Mouse (Mus musculus) brain, embryonic 14.5 days (tissue): ENCODE results near the gene Mvb12a.
"Not testable (repeated sequence)": the region's sequence is repeated elsewhere in the genome, so short reads cannot be mapped to it uniquely, and the experiment has no call there.

Source experiments
- CTCF ChIP-seq: fragments of 200-500 bp; IDR thresholded peaks from 2 replicates; pipeline ENCODE4 v1.5.1; 2012; ENCODE audit warnings: inconsistent platforms, mild to moderate bottlenecking, moderate library complexity, borderline replicate concordance; ENCODE audit not compliant: insufficient read depth, insufficient read length; ENCODE audit errors: extremely low read depth
- POLR2A ChIP-seq: fragments of 200-500 bp; IDR thresholded peaks from 2 replicates; pipeline ENCODE4 v1.6.1; 2012; ENCODE audit warnings: mild to moderate bottlenecking, inconsistent platforms, borderline replicate concordance; ENCODE audit not compliant: poor library complexity, insufficient read depth, insufficient read length, severe bottlenecking; ENCODE audit errors: extremely low read depth

GRCm38 (mm10) chr8:71530735-71531467 is 11.8 kb upstream of the Mvb12a start:
- TF ChIP-seq CTCF: peak; percentile 52; the same call in 1 of the 2 replicates
- not testable (repeated sequence) for TF ChIP-seq POLR2A
